Mouse (Mus musculus): ENCODE measurements around the gene Armc7. TPM values are rescaled to one million over a fixed set of nuclear protein-coding genes. Genes with fewer than 3 reads are reported as not detected.

Armc7 gene
- polyA plus RNA-seq, 1 experiment: 15.1 TPM

- no peak for DNase-seq (ENCODE audit: low read depth)
- TF ChIP-seq POLR2A (IDR thresholded peaks at IDR 0.05; ENCODE audit: borderline replicate concordance, extremely low read depth, insufficient read depth, insufficient read length, poor library complexity, severe bottlenecking): no peak
- TF ChIP-seq CTCF (IDR thresholded peaks at IDR 0.05; ENCODE audit: borderline replicate concordance, extremely low read depth, insufficient read depth, insufficient read length): no peak
These were observed 61.5 kb downstream of the Armc7 start for GRCm38 (mm10) chr11:115536856-115537568.

GRCm38 (mm10) chr11:115538045-115538444, 62.6 kb downstream of the Armc7 start:
- no peak for DNase-seq (ENCODE audit: low read depth)
- no peak for TF ChIP-seq CTCF (IDR thresholded peaks at IDR 0.05; ENCODE audit: borderline replicate concordance, extremely low read depth, insufficient read depth, insufficient read length)
- TF ChIP-seq POLR2A (IDR thresholded peaks at IDR 0.05; ENCODE audit: borderline replicate concordance, extremely low read depth, insufficient read depth, insufficient read length, poor library complexity, severe bottlenecking): no peak

Other genes with a start within 250 kb of the Armc7 start
- gene Grin2c, start 208.4 kb upstream of the Armc7 start, polyA plus RNA-seq (2012; rRNA removed): 0.89 and 1.2 TPM in 2 replicates
- gene Fdxr, start 198.6 kb upstream of the Armc7 start, polyA plus RNA-seq (2012; rRNA removed): 26.1 and 32.4 TPM in 2 replicates
- gene Fads6, start 178.0 kb upstream of the Armc7 start, polyA plus RNA-seq (2012; rRNA removed): 1.6 and 2.4 TPM in 2 replicates
- gene Otop2, start 168.5 kb upstream of the Armc7 start, polyA plus RNA-seq (2012; rRNA removed): 0.13 and 0.15 TPM in 2 replicates
- gene Ush1g, start 153.6 kb upstream of the Armc7 start, polyA plus RNA-seq (2012; rRNA removed): 0.04 and 0.11 TPM in 2 replicates
- 0.29 and 0.64 TPM in 2 replicates for gene Otop3, start 140.9 kb upstream of the Armc7 start, polyA plus RNA-seq (2012; rRNA removed)
- 61.7 and 64.8 TPM in 2 replicates for gene Hid1, start 107.9 kb upstream of the Armc7 start, polyA plus RNA-seq (2012; rRNA removed)
- gene Cdr2l, start 93.8 kb upstream of the Armc7 start, polyA plus RNA-seq (2012; rRNA removed): 39.1 and 50.8 TPM in 2 replicates
- 115 and 126 TPM in 2 replicates for gene Mrpl58, start 71.9 kb upstream of the Armc7 start, polyA plus RNA-seq (2012; rRNA removed)
- 399 and 402 TPM in 2 replicates for gene Atp5h, start 55.7 kb upstream of the Armc7 start, polyA plus RNA-seq (2012; rRNA removed)
- 45.9 and 46.8 TPM in 2 replicates for gene Kctd2, start 55.5 kb upstream of the Armc7 start, polyA plus RNA-seq (2012; rRNA removed)
- 0.04 and 0.12 TPM in 2 replicates for gene Trim80, start 35.1 kb upstream of the Armc7 start, polyA plus RNA-seq (2012; rRNA removed)
- not detected in 2 replicates for gene Slc16a5, start 13.2 kb upstream of the Armc7 start, polyA plus RNA-seq (2012; rRNA removed)
- 67.9 and 84.3 TPM in 2 replicates for gene Nt5c, start 16.2 kb downstream of the Armc7 start, polyA plus RNA-seq (2012; rRNA removed)
- 1,229 and 1,645 TPM in 2 replicates for gene Jpt1, start 38.7 kb downstream of the Armc7 start, polyA plus RNA-seq (2012; rRNA removed)
- gene Sumo2, start 60.6 kb downstream of the Armc7 start, polyA plus RNA-seq (2012; rRNA removed): 702 and 773 TPM in 2 replicates
- gene Nup85, start 88.8 kb downstream of the Armc7 start, polyA plus RNA-seq (2012; rRNA removed): 105 and 168 TPM in 2 replicates
- gene Mrps7, start 128.3 kb downstream of the Armc7 start, polyA plus RNA-seq (2012; rRNA removed): 35.5 and 36.7 TPM in 2 replicates
- 43.3 and 57.1 TPM in 2 replicates for gene Gga3, start 128.4 kb downstream of the Armc7 start, polyA plus RNA-seq (2012; rRNA removed)
- gene Mif4gd, start 137.3 kb downstream of the Armc7 start, polyA plus RNA-seq (2012; rRNA removed): 18.0 and 19.2 TPM in 2 replicates
- 55.1 and 71.1 TPM in 2 replicates for gene Slc25a19, start 152.6 kb downstream of the Armc7 start, polyA plus RNA-seq (2012; rRNA removed)
- gene Grb2, start 232.9 kb downstream of the Armc7 start, polyA plus RNA-seq (2012; rRNA removed): 124 and 127 TPM in 2 replicates